Mouse (Mus musculus) frontal cortex, postnatal 10 days (tissue): ENCODE results near the gene Pip5k1c.

Experiments
- DNase-seq, 2 experiments: peaks; one replicate each; pipeline ENCODE4 v3.0.0; 2022; ENCODE audit warnings: low spot score in 2 of 2, mixed read lengths in 1 of 2

Pip5k1c gene

GRCm38 (mm10) chr10:81292554-81293333 lies at the start of gene Pip5k1c:
Pip5k1c (plus strand) TSS chr10:81292963.
- peak; percentile 100 for DNase-seq

GRCm38 (mm10) chr10:81244146-81244545 lies 48.6 kb upstream of the Pip5k1c start:
- DNase-seq, result no peak

GRCm38 (mm10) chr10:81244595-81244994 lies 48.2 kb upstream of the Pip5k1c start:
- DNase-seq, result peak in 1 of 2 experiments; percentile 72

- no peak for DNase-seq
Measured at GRCm38 (mm10) chr10:81245166-81245565, 47.6 kb upstream of the Pip5k1c start.

GRCm38 (mm10) chr10:81247804-81248203 lies 45.0 kb upstream of the Pip5k1c start:
- no peak for DNase-seq

- DNase-seq, result no peak
Measured at GRCm38 (mm10) chr10:81249442-81249841, 43.3 kb upstream of the Pip5k1c start.

GRCm38 (mm10) chr10:81252424-81253419 lies 40.0 kb upstream of the Pip5k1c start, which contains the start of gene Matk:
Matk (plus strand) TSS chr10:81252935.
- DNase-seq, result peak; percentile 82 to 85

GRCm38 (mm10) chr10:81254886-81255285 lies 37.9 kb upstream of the Pip5k1c start:
- DNase-seq, result no peak

GRCm38 (mm10) chr10:81257158-81258039 lies 35.4 kb upstream of the Pip5k1c start:
- DNase-seq, result peak in 1 of 2 experiments; percentile 50

GRCm38 (mm10) chr10:81259225-81259884 lies 33.4 kb upstream of the Pip5k1c start:
- DNase-seq, result no peak

GRCm38 (mm10) chr10:81261025-81261424 lies 31.7 kb upstream of the Pip5k1c start:
- DNase-seq, result no peak

- no peak for DNase-seq
Measured at GRCm38 (mm10) chr10:81265540-81265939, 27.2 kb upstream of the Pip5k1c start.

GRCm38 (mm10) chr10:81266211-81267105 lies 26.3 kb upstream of the Pip5k1c start, which contains the start of the genes Mrpl54 and Apba3:
Mrpl54 (minus strand) TSS chr10:81266934.
Apba3 (plus strand) TSS chr10:81266960.
- peak; percentile 88 to 94 for DNase-seq

GRCm38 (mm10) chr10:81268056-81268455 lies 24.7 kb upstream of the Pip5k1c start:
- DNase-seq, result peak in 1 of 2 experiments; percentile 80

- DNase-seq, result no peak
Measured at GRCm38 (mm10) chr10:81268643-81269412, 23.9 kb upstream of the Pip5k1c start.

GRCm38 (mm10) chr10:81272356-81272755 lies 20.4 kb upstream of the Pip5k1c start:
- DNase-seq, result no peak

- no peak for DNase-seq
Measured at GRCm38 (mm10) chr10:81273842-81274241, 18.9 kb upstream of the Pip5k1c start.

- no peak for DNase-seq
Measured at GRCm38 (mm10) chr10:81277676-81278075, 15.1 kb upstream of the Pip5k1c start.

GRCm38 (mm10) chr10:81279496-81279895 lies 13.3 kb upstream of the Pip5k1c start:
- DNase-seq, result no peak
